Mouse (Mus musculus) lung, postnatal 36 days (tissue): ENCODE results near the gene Ppfibp1.

ENCODE experiments used
- DNase-seq: peaks from one replicate; pipeline ENCODE4 v3.0.0; 2022; ENCODE audit warnings: mixed read lengths

Ppfibp1 gene

GRCm38 (mm10) chr6:147053785-147054646 is 165.7 kb downstream of the Ppfibp1 start:
- DNase-seq = no peak

- no peak for DNase-seq
These were observed 167.2 kb downstream of the Ppfibp1 start for GRCm38 (mm10) chr6:147055374-147055977.

- DNase-seq = peak; percentile 21
These were observed 171.0 kb downstream of the Ppfibp1 start for GRCm38 (mm10) chr6:147059326-147059725.

- no peak for DNase-seq
These were observed 173.3 kb downstream of the Ppfibp1 start for GRCm38 (mm10) chr6:147061630-147062029.

- no peak for DNase-seq
These were observed 173.7 kb downstream of the Ppfibp1 start for GRCm38 (mm10) chr6:147062034-147062433.

GRCm38 (mm10) chr6:147062694-147063093 is 174.4 kb downstream of the Ppfibp1 start:
- no peak for DNase-seq

GRCm38 (mm10) chr6:147064226-147064943 is 176.1 kb downstream of the Ppfibp1 start:
- DNase-seq = no peak

- no peak for DNase-seq
These were observed 176.6 kb downstream of the Ppfibp1 start for GRCm38 (mm10) chr6:147064944-147065261.

- DNase-seq = peak; percentile 17
These were observed 187.6 kb downstream of the Ppfibp1 start for GRCm38 (mm10) chr6:147075808-147076387.

- no peak for DNase-seq
These were observed 188.6 kb downstream of the Ppfibp1 start for GRCm38 (mm10) chr6:147076878-147077277.

GRCm38 (mm10) chr6:147079919-147080318 is 191.6 kb downstream of the Ppfibp1 start:
- DNase-seq = no peak
